Mouse (Mus musculus): ENCODE results near the gene Limd2.

Limd2 gene

GRCm38 (mm10) chr11:106173228-106173627 lies 12.6 kb upstream of the Limd2 start:
- DNase-seq (ENCODE audit: low read depth, low spot score), result no peak

- no peak for DNase-seq (ENCODE audit: low read depth, low spot score)
Measured at GRCm38 (mm10) chr11:106170807-106171206, 10.1 kb upstream of the Limd2 start.

GRCm38 (mm10) chr11:106167435-106167834 lies 6.8 kb upstream of the Limd2 start:
- DNase-seq (ENCODE audit: low read depth, low spot score), result no peak

GRCm38 (mm10) chr11:106164601-106165180 lies 4.0 kb upstream of the Limd2 start:
- DNase-seq (ENCODE audit: low read depth, low spot score), result no peak

- DNase-seq (ENCODE audit: low read depth, low spot score), result no peak
Measured at GRCm38 (mm10) chr11:106163546-106163945, 2.9 kb upstream of the Limd2 start.

- DNase-seq (ENCODE audit: low read depth, low spot score), result no peak
Measured at GRCm38 (mm10) chr11:106162237-106162636, 1.6 kb upstream of the Limd2 start.

- DNase-seq (ENCODE audit: low read depth, low spot score), result peak; percentile 81
Measured at GRCm38 (mm10) chr11:106159921-106160840, 479 bp downstream of the Limd2 start.

GRCm38 (mm10) chr11:106159216-106159920 lies 1.3 kb downstream of the Limd2 start:
- DNase-seq (ENCODE audit: low read depth, low spot score), result peak; percentile 61

GRCm38 (mm10) chr11:106158930-106159215 lies 1.8 kb downstream of the Limd2 start:
- no peak for DNase-seq (ENCODE audit: low read depth, low spot score)

GRCm38 (mm10) chr11:106158081-106158929 lies 2.4 kb downstream of the Limd2 start:
- peak; percentile 14 for DNase-seq (ENCODE audit: low read depth, low spot score)

GRCm38 (mm10) chr11:106157154-106157553 lies 3.5 kb downstream of the Limd2 start:
- DNase-seq (ENCODE audit: low read depth, low spot score), result no peak

- no peak for DNase-seq (ENCODE audit: low read depth, low spot score)
Measured at GRCm38 (mm10) chr11:106156257-106156656, 4.4 kb downstream of the Limd2 start.

GRCm38 (mm10) chr11:106155761-106156160 lies 4.9 kb downstream of the Limd2 start:
- no peak for DNase-seq (ENCODE audit: low read depth, low spot score)

GRCm38 (mm10) chr11:106154770-106155169 lies 5.9 kb downstream of the Limd2 start:
- DNase-seq (ENCODE audit: low read depth, low spot score), result no peak

- no peak for DNase-seq (ENCODE audit: low read depth, low spot score)
Measured at GRCm38 (mm10) chr11:106154091-106154490, 6.6 kb downstream of the Limd2 start.

- no peak for DNase-seq (ENCODE audit: low read depth, low spot score)
Measured at GRCm38 (mm10) chr11:106152132-106152531, 8.5 kb downstream of the Limd2 start.

GRCm38 (mm10) chr11:106151219-106151618 lies 9.4 kb downstream of the Limd2 start:
- no peak for DNase-seq (ENCODE audit: low read depth, low spot score)

- DNase-seq (ENCODE audit: low read depth, low spot score), result peak; percentile 43
Measured at GRCm38 (mm10) chr11:106134580-106135528, 25.8 kb downstream of the Limd2 start.

- DNase-seq (ENCODE audit: low read depth, low spot score), result no peak
Measured at GRCm38 (mm10) chr11:106132516-106132915, 28.1 kb downstream of the Limd2 start.

- DNase-seq (ENCODE audit: low read depth, low spot score), result no peak
Measured at GRCm38 (mm10) chr11:106129477-106129876, 31.2 kb downstream of the Limd2 start.

Measured in mesoderm, embryonic 11.5 days (tissue).